Mouse (Mus musculus) T-cell, adult 2 months (primary cell): ENCODE results near the gene Nolc1.

Experiments used
- DNase-seq: peaks from one replicate; pipeline ENCODE4 v3.0.0; 2022; ENCODE audit warnings: low spot score

Nolc1 gene

DNA sequence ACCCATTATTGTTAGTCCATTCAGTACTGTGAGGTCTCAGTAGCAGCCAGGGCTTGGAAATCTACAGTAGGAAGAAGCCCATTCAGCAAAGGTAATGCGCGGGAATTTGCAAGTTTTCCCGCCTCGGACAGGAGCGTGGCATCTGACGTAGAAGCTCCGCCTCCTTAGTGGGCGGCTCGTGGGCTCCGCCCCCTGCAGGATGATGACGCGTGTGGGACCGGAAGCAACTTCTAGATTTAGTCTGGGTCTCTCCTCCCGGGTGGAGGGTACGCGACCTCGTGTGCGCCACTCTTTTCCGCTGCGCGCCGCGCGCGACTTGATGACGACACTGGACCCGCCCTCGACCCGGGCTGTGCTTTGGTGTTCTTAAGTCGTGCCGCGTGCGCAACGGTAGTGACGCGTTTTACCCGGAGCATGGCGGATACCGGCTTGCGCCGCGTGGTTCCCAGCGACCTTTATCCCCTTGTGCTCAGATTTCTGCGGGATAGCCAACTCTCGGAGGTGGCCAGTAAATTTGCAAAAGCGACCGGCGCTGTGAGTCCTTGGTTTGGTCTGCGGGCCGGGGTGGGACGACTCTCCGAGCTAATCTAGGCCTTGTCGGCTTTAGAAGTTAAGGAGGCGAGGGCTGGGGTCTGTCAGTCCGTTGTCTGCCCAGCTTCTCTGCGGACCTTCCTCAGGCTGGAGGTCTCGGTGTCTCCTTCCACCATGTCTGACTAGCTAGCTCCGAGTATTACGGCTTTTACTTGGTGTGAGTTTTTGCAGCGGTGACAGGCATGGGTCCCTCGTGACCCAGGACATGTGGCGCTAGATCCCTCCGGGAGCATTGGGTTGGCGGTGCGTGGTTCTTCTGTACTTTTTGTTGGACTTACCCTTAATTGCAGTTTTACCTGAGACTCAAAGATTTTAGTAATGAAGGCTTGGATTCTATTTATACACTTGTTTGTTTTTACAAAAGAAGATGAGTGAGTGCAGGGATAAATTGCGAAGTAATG lies at the start of gene Nolc1:
Gene Nolc1, plus strand, starts transcription at position 248 of the 992 bp plus-strand sequence.
- peak; percentile 100 for DNase-seq

DNA sequence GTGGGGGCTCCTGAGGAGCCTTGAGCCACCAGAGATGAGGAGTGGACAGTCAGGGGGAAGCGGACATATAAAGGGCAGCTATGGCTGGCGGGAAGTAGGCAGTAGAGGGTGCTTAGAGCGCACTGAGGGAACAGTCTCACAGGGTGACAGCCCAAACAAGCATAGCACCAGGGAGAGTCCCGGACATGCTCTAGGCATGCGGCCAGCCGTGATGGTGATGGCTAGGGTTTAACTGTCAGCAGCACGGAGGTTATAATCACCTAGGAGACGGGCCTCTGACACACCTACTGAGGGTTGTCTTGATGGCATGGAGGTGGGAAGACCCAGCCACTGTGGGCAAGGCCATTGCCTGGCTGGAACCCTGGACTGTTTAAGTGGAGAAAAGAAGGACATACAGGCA lies 49.1 kb upstream of the Nolc1 start:
- no peak for DNase-seq

DNA sequence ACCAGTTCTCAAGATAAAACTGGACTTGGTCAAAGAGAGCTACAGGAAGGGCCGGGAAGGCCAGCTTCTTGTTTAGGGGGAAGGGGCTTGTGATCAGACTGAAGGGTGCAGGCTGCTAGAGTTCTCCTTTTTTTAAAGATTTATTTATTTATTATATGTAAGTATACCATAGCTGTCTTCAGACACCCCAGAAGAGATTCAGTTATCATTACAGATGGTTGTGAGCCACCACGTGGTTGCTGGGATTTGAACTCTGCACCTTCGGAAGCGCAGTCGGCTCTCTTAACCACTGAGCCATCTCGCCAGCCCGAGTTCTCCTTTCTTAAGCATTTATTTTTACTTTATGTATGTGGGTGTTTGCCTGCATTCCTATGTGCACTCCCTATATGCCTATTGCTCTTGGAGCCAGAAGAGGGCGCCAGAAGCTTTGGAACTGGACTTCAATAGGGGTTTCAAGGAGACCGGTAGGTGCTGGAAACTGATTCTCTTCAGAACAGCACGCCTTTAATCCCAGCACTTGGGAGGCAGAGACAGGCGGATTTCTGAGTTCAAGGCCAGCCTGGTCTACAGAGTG lies 46.8 kb upstream of the Nolc1 start:
- DNase-seq, result peak; percentile 14

DNA sequence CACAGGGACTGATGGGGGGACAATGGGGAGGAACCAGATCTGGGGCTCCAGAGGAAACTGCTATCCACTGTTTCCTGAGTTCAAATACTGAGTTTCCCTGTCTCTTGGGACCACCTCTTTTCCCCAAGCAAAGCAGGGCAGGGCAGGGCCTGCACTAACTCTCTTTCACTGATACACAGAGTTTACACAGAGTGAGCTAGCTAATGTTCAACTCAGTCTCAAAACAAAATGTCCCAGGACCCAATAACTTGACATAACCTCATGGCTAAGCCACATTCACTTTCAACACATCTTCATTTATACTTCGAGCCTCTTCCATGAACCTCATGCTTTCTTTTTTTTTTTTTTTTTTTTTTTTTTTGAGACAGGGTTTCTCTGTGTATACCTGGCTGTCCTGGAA lies 46.0 kb upstream of the Nolc1 start:
- DNase-seq, result no peak

DNA sequence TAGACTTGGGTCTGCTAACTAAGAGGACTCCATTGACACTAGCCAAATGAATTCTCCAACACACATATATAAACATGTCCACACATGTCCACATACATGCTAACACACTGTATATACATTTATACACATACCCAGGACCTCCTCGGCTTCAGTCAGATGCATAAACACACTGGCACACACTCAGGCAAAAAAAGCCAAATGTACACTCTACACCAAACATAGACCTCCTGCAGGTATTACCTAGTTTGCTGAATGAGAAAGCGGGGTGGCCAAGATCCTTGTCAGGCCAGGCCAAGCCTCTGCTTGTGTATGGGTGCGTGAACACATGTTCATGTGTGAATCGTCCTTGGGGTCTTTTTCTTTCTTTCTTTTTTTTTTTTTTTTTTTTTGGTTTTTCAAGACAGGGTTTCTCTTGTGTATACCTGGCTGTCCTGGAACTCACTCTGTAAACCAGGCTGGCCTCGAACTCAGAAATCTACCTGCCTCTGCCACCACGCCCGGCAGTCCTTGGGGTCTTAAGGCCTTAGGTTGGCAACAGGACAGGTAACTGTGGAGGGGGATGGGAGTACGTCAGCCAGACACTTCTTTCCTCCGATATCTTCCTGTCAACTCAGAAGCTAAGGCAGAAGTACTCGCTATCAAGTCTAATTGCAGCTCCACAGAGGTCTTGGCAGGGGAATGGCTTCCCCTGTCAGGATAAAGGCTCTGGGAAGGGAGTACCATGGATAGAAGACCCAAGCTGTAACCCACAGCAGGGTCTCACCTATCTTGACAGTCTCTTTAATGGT lies 45.3 kb upstream of the Nolc1 start:
- DNase-seq, result no peak

DNA sequence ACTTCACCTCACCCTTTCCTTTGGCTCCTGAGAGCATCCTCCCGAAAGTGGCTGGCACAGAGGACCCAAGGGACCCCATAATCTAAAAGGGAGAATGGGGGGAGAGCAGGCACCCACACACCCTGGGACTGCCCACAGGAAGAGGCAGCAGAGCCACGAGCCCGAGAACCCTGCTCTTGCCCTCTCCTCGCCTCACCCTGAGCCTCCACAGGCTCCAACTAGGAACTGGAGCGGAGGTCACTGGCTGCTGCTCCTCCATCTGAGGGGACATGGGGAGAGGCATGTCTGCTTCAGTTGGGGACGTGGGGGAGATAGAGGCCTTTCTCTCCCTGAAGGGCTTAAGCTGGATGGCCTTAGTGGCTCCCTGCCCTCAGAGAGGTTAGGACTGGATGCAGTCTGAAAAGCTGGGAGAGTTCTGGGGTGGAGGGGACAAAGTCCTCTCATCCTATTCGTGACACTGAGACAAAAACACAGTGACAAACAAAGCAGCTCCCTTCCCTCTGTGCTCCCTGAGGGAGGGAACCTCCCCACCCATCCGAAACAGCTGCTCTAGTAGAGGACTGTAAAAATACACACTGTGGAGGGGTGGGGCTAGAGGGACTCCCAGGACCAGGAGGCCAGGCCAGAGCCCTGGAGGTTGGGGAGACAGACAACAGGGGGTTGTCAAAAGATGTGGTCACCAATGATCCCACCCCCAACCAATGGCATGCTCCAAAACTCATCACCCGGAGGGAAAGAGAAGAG lies 43.8 kb upstream of the Nolc1 start:
- no peak for DNase-seq

DNA sequence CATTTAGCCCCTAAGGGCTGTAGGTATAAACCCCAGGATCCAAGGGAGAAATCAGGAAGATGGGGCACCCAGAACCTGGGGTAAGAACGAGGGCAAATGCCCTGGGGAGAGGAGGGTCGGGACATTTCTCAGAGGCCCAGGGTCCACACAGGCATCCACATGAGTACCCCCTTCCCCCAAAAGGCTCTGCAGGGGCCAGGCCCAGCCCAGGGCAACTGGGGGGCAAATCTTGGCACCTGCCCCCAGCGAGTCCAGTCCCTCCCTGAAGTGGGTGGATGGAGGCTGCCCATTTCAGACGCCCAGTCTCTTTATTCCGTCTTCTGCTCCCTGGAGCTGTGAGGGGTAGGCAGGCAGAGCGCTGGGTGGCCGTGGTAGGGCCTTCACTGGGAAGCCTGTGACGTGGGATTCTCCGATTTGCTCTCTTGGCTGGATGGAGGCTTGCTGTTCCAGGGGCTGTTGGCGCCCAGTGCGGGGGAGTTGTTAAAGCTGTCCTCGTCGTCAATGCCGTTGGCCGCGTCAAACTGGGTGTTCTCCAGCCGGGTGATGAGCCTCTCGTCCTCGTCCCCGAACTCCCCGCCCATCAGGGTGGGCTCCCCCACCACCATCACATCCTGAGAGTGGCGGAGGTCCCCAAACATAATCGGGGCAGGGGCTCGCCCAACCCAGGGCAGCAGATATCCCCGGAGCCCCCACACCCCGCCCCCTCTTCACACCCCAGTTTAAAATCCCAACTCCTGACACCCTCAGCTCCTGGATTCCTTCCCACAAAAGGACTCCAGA lies 42.7 kb upstream of the Nolc1 start:
- DNase-seq, result no peak

DNA sequence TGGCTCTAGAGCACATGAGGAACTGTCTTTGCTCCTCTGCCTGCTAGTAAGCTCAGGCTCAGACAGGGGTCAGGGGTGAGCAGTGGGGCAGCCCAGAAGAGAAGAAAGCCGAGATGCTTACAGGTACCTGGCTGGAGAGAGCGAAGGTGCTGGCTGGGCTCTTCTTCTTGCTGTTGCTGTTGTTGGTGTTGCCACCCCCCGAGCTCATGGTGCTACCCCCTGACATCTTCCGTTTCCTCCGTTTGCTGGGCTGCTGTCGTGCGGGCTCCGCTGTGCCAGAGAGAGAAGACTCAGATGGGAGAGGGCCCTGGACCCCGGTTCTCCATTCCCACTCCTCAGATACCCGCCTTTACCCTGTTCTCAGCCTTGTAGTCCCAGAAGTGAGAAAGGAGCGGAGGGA lies 41.8 kb upstream of the Nolc1 start:
- no peak for DNase-seq

DNA sequence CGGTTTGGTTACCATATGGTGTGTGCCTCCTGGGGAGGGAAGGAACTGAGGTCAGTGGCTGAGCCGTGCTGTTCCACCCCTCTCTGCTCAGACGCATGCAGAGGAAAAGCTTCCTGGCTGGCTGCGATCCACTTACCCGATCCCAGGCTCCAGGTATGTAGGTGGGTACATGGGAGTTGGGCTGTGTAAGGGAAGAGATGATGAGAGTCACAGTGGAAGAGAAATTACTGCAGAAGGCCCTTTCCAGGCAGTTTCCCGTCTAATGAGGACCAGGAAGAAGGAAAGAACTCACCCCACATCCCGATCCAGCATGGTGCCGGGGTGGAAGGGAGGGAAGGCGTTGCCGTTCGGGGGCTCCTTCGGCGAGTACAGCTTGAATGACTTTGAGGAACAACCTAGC lies 39.7 kb upstream of the Nolc1 start:
- no peak for DNase-seq

DNA sequence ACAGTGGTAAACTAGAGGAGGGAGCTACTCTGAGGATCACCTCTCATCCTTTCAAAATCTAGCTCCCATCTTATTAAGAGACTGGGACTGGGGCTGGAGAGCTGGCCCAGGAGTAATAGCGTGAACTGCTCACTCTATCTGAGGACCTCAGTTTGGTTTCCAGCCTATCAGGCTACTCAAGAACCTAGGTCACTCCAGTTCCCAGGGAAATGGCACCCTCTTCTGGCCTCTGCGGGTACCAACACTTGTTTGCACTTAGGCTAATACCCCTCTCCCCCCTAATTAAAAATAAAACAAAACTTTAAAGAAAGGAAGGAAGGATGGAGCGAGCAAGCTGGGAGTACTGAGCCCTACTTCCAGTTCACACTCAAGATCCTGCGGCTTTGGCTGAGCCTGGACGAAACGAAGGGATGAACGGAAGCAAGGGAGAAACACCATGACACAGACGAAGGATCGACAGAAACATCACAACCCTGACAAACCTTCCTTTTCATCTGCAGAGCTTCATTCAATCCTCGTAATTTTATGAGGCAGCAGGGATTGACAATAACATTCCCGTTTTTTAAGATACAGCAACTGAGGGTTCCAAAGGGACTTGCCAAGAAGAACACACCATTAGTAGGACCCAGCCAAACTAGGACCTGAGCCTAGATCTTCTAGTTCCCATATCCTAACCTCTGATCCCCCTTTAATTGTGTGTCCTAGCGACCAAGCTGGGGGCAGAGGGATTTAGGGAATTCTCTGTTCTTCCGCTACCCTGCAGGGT lies 39.0 kb upstream of the Nolc1 start:
- no peak for DNase-seq

DNA sequence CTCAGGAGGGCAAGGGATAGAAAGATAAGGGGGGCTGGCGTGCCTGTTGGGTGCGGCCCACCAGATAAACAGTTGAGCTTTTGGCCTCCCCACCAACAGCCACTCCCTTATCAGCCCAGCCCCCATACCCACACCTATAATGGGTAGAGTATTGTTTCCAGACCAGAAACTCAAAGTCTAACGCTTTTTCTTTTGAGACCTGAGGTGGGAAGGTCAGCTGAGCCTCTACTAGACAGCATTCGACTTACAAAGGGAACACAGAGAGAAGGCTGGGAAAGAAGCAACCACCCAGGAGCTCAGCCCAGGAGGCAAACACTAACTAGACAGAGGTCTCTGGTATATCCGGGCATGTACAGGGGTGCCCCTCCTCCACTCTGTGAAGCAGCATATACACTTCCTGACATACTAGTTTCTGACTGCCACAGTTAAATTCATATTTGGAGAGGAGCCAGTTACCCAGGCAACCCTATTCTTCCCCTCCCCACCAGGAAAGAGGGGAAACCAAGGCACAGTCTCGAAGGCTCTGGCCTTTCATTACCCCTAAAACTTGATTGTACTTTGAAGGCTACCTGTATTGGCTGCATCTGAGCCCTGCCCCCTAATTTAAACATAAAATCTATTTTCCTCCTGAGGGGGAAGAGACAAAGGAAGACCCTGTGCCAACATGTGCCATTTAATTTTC lies 38.3 kb upstream of the Nolc1 start:
- DNase-seq, result peak; percentile 70

DNA sequence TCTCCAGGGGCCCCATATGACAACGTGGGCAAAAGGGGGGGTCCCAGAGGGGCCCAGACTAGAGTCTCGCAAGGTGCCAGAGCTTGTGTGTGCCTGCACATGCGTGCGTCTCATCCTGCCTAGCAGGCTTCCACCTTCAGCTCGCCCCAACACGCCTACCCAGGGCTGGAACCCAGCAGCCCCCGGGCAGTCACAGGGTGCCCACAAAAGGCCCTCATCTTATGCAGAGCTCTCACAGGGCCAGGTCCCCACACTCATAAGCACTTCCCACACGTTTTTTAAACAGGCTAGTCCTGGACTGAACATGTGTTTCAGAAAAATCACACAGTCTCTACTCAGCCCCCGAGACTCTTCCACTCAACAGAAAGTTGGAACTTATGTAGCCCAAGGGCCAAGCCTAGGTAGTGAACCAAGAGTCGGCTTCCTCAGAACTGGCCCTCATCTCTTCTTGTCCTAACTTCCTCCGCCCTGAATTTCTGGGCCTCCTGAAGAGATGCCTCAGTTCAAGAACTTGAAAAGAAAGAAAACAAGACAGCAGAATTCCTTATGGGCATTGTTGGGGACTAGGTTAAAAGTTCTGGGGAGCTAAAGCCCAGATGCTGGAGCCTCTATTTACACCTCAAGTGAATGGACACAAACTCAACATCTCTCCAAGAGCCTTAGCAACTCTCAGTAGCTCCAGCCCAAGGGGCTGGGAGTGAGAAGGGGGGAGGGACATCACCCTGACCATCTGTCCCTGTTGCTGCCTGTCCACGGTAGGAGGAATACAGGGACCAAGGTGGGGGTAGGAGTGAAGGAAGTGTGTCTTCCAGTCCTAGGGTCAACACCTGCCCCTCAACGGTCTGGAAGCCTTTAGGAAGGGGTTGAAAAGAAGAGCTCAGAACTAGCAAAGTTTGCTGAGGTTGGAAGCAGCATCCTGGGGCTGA lies 37.5 kb upstream of the Nolc1 start:
- peak; percentile 35 for DNase-seq

DNA sequence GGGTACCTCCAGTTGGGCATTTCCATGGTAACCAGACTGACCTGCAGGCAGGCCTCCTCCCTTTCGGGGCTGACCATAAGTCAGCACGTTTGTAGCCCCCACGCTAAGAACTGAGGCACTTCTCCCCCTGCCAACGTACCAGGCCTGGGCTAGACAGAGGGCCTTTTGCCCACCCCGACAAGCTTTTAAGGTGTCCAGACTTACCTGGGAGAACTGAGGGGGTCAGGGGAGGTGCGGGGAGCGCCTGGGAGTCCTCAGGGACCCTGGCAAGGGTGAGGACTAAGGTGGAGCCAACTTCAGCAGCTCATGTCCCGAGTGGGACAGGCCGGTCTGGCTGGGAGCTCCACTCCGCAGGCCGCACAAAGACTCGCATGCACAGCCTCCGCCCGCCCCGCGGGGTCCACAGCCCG lies 36.8 kb upstream of the Nolc1 start:
- no peak for DNase-seq

DNA sequence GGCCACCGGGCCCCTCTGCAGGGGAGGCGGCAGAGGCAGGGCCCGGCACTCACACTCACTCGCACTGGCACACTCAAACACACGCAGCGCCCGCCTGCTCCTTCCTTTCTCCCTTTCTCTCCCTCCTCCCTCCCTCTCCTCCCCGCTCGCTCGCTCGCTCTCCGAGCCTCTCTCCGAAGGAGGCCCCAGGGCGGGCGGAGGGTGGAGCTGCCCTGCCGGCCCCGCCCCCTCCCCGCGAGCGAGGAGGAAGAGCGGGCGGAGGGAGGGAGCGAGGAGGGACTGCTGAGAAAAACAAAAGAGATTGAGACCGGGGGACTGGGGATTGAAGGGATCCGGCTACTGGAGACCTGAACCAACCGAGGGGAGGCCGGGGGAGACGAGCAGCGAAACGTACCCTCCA lies 36.2 kb upstream of the Nolc1 start:
- peak; percentile 91 for DNase-seq

DNA sequence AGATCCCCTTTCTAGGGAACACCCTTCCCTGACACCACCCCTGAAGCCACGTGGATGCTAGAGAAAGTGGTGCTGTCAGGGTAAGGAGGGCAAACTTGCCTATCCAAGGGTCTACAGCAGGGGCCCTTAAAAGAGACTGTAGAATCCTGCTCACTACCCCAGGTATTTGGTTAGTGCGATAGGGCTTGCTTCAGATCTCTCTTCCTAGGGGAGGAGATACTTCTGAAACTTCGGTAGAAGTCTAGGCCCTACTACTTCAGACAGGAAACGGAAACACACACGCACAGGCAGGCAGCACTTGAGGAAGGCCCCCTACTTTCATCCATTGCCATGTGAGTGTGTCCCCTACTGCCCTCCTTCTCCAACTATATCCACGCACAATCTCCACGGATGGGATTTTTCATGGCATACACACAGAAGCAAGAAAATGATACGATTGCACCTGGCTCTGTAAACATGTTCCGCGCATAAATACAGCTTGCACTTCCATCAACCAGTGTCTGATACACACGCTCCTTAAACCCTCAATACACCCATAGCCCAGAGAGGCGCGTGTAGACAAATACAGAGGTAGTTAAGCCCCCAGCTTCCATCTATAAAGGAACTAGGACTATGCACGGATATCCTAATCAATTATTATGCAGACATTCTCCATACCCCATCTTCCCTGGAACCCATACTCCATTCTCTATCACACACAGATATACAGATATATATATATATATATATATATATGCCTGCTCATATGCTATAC lies 35.3 kb upstream of the Nolc1 start:
- peak; percentile 71 for DNase-seq

DNA sequence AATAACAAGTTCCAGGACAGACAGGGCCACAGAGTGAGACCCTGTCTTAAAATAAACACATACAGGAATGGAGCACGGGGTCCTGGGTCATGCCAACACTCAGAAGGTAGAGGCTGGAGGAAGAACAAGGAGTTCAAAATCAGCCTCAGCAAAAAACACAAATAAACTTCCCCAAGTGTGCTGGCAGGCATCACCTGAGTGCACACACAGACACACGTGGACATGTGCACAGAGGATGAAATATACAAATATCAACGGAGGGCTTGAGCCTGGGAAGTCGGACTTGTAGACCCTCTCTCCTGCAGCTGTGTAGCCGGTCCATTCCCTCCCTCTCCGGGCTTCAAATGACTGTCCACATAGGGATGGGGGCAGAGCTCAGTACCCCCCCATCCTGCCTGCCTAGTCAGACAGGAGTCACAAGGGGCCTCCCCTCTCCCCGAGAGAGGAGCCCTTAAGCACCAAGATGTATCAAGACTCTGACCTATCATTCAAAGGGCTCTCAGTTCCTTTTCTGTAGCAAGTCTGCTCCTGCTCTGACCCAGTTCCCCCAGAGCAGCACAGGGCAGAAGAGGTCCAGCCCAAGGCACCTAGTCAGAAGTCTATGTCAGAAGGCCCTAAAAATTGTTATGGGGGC lies 34.2 kb upstream of the Nolc1 start:
- no peak for DNase-seq

DNA sequence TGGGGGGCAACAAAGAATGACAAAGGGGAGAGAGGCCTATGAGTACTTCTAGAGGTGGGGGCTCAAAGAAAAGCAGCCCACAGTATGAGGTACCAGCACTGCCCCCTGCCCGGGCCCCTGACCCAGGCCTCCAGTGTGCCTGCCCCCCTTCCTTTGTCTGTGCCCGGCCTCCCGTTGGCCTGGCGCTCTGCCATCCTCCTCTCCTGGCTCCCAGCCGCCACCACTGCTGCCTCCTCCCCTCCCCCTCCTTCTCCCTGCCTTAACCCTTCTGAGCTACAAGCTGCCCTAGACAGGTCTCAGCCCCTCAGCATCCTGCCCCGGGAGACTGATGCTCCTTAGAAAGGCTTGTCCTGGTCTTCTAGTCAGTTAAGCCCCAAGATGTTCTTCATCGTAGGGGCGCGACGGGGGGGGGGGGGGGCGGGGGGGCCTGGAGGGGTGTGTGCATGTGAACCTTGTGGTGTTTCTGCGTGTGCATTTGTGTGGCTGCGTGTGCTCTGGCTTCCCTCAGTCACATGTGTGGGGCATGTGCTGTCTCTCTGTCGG lies 33.7 kb upstream of the Nolc1 start:
- DNase-seq, result peak; percentile 13
